Mouse (Mus musculus): ENCODE measurements around the gene Tnxb. TPM values are rescaled to one million over a fixed set of nuclear protein-coding genes. Genes with fewer than 3 reads are reported as not detected.

Tnxb gene
- 10 to 100 TPM; 30.7 to 41.6 TPM for total RNA-seq (2021)
- long read RNA-seq, experiment 1, partial matches to known transcripts = 1 of 2 reads
- long read RNA-seq, experiment 1, other reads (novel, unspliced or antisense) = 1 of 2 reads
- long read RNA-seq, experiment 2, partial matches to known transcripts = 1 of 1 reads
- long read RNA-seq, experiment 2, other reads (novel, unspliced or antisense) = 0 of 1 reads

GRCm38 (mm10) chr17:34670235-34670634 is at the start of gene Tnxb:
Gene Tnxb (plus strand): TSS chr17:34670535.
- Histone ChIP-seq H3K4me3 (peak within 1 kb of the TSS; percentile 47), H3K27ac (peak within 1 kb of the TSS; percentile 53)
- no peak for TF ChIP-seq CTCF (IDR thresholded peaks at IDR 0.05)
- intact Hi-C loops (cut with DNase I) = no loop called here
- no peak for DNase-seq

DNA sequence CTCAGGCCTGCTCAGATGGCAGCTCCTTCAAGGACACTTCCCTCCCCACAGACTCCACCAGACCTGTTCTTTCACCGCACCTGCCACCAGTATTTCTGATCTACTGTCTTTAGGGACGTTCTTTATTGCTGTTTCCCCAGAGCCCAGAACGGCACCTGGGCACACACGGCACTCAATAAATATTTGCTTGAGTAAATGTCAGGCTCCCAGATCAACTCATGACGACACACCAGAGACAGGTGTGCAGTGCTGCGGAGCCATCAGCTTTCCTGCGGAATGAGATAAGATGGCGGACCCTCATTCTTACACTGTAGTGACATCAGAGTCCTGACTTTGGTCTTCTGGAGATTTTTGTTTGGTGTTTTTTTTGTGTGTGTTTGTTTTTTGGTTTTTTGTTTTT is 49.3 kb upstream of the Tnxb start:
- no peak for DNase-seq
- Histone ChIP-seq H3K27ac (no peak overlapping the region), H3K4me3 (no peak overlapping the region)
- no peak for TF ChIP-seq CTCF (IDR thresholded peaks at IDR 0.05)
- intact Hi-C loops (cut with DNase I) = no loop called here

- H3K27ac ChIP-seq = no peak overlapping the region
- intact Hi-C loops (cut with DNase I) = no loop called here
- no peak for DNase-seq
- peak; percentile 23; the same call in 1 of the 2 replicates for TF ChIP-seq CTCF (IDR thresholded peaks at IDR 0.05)
- H3K4me3 ChIP-seq = no peak overlapping the region
Observed at GRCm38 (mm10) chr17:34623161-34623560, 47.2 kb upstream of the Tnxb start.

- Histone ChIP-seq H3K4me3 (no peak overlapping the region), H3K27ac (no peak overlapping the region)
- intact Hi-C loops (cut with DNase I) = no loop called here
- DNase-seq = no peak
- no peak for TF ChIP-seq CTCF (IDR thresholded peaks at IDR 0.05)
Observed at GRCm38 (mm10) chr17:34624981-34625380, 45.4 kb upstream of the Tnxb start.

- intact Hi-C loops (cut with DNase I) = loop anchor here (2.0 kb wide), 1 partner anchor 21 kb away; the partner anchor contains the start of gene Agpat1
- H3K27ac ChIP-seq = peak overlapping the region; percentile 96
Observed at GRCm38 (mm10) chr17:34626062-34626772, 44.1 kb upstream of the Tnxb start.

GRCm38 (mm10) chr17:34626773-34627092 is 43.6 kb upstream of the Tnxb start:
- intact Hi-C loops (cut with DNase I) = loop anchor here (2.0 kb wide), 1 partner anchor 22 kb away; the partner anchor contains the start of gene Agpat1
- DNase-seq = no peak
- peak overlapping the region; percentile 94 for H3K4me3 ChIP-seq
- peak; percentile 52 for TF ChIP-seq CTCF (IDR thresholded peaks at IDR 0.05)
- peak overlapping the region; percentile 96 for H3K27ac ChIP-seq

More at GRCm38 (mm10) chr17:34626062-34626772, 44.1 kb upstream of the Tnxb start:
- H3K4me3 ChIP-seq = peak overlapping the region; percentile 94
- DNase-seq = no peak
- no peak for TF ChIP-seq CTCF (IDR thresholded peaks at IDR 0.05)

- intact Hi-C loops (cut with DNase I) = loop anchor here (2.0 kb wide), 1 partner anchor 23 kb away; the partner anchor contains the start of gene Agpat1
- no peak for TF ChIP-seq CTCF (IDR thresholded peaks at IDR 0.05)
- DNase-seq = peak; percentile 92
- H3K4me3 ChIP-seq = peak overlapping the region; percentile 94
- peak overlapping the region; percentile 96 for H3K27ac ChIP-seq
Observed at GRCm38 (mm10) chr17:34627093-34627942, 43.0 kb upstream of the Tnxb start.

DNA sequence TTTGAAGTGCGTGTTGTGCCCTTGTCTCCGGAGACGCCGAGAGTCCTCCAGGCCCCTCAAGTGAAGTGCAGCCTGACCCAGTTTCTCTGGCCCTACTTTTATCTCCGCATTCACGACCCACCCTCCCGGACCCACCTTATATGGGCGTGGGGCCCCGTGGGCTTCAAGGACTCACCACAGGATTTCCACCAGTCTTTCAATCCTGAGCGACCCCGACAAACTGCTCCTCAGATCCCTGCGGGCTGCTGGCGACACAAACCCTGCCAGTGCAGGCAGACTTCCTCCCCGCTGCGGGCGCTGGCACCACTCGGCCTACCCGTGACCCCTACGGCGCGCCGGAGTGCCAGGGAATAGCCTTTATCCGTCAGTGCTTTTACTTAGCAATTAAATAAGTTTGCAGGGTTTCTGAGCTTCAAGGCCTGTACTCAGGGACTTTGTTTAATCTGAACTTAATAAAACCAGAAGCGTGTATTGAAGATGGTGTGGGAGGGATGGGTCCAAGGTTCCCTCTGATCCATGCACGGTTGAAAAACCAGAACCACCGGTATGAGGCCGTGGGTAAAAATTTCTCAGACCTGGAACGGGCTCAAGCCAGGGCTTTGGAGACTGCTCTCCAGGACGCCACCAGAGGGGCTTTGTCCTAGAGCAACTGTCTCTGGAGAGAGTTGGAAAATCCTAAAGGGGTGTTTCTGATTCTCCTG is 42.2 kb upstream of the Tnxb start, which contains the start of gene Ppt2:
TSS of gene Ppt2 (minus strand) at position 568 of the 701 bp plus-strand sequence.
- peak; percentile 80 for DNase-seq
- intact Hi-C loops (cut with DNase I) = loop anchor here (2.0 kb wide), 1 partner anchor 23 kb away; the partner anchor contains the start of gene Agpat1
- no peak for TF ChIP-seq CTCF (IDR thresholded peaks at IDR 0.05)
- Histone ChIP-seq H3K4me3 (peak within 1 kb of the TSS; percentile 94), H3K27ac (peak within 1 kb of the TSS; percentile 96)

- peak overlapping the region; percentile 96 for H3K27ac ChIP-seq
- peak; percentile 20 for DNase-seq
- intact Hi-C loops (cut with DNase I) = no loop called here
- peak overlapping the region; percentile 94 for H3K4me3 ChIP-seq
- TF ChIP-seq CTCF (IDR thresholded peaks at IDR 0.05) = no peak
Observed at GRCm38 (mm10) chr17:34628644-34628967, 41.7 kb upstream of the Tnxb start.

- no peak for DNase-seq
- peak within 1 kb of the TSS; percentile 96 for H3K27ac ChIP-seq
- no peak for TF ChIP-seq CTCF (IDR thresholded peaks at IDR 0.05)
- peak within 1 kb of the TSS; percentile 94 for H3K4me3 ChIP-seq
- intact Hi-C loops (cut with DNase I) = no loop called here
Observed at GRCm38 (mm10) chr17:34629221-34629751, 41.0 kb upstream of the Tnxb start, which contains the start of gene Prrt1. Gene Prrt1 (plus strand): TSS chr17:34629533.

DNA sequence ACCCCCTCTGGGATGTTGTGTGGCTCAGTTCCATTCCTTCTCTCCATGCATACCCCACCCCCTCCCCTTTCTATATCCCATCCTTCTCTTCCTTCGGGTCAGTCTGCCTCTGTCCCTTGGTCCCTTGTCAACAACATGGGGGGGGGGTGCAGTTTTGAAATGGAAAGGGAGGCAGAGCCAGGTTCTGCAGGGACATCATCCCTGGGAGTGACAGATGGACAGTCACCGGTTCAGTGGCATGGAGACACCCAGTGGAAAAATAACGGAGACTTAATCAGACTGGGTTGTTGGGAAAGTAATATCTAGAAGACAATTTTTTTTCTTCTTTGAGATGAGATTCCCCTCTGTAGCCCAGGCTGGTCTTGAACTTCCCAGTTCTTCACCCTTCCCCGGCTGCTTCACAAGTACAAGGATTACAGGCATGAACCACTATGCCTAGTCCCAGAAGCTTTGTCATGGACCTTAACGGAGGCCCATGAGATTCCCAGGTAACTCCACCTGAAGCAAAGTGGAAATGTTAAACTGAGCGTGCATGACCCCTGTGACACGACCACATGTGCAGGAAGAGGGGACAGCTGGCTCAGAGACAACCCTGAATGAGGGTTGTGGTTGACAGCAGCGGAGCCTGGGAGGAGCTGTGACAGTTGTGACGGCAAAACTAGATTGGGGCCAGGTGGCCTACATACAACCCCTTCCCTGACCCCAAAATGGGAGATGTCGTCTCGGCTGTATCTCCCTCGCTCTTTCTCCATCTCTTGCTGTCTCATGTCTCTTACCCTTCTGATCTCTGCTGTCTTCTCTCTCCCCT is 40.3 kb upstream of the Tnxb start:
- Histone ChIP-seq H3K27ac (peak overlapping the region; percentile 96; the same call in 1 of the 2 replicates), H3K4me3 (peak overlapping the region; percentile 94)
- intact Hi-C loops (cut with DNase I) = no loop called here
- no peak for DNase-seq
- TF ChIP-seq CTCF (IDR thresholded peaks at IDR 0.05) = no peak

All from gastrocnemius, adult 2 months (tissue).